Mouse (Mus musculus) cerebellum, postnatal 36 days (tissue): Measurements from ENCODE around the gene Haus5.

Experiments used
- DNase-seq, 2 experiments: peaks; one replicate each; pipeline ENCODE4 v3.0.0; 2021 to 2022; ENCODE audit warnings: mixed read lengths in 2 of 2

Haus5 gene

DNA sequence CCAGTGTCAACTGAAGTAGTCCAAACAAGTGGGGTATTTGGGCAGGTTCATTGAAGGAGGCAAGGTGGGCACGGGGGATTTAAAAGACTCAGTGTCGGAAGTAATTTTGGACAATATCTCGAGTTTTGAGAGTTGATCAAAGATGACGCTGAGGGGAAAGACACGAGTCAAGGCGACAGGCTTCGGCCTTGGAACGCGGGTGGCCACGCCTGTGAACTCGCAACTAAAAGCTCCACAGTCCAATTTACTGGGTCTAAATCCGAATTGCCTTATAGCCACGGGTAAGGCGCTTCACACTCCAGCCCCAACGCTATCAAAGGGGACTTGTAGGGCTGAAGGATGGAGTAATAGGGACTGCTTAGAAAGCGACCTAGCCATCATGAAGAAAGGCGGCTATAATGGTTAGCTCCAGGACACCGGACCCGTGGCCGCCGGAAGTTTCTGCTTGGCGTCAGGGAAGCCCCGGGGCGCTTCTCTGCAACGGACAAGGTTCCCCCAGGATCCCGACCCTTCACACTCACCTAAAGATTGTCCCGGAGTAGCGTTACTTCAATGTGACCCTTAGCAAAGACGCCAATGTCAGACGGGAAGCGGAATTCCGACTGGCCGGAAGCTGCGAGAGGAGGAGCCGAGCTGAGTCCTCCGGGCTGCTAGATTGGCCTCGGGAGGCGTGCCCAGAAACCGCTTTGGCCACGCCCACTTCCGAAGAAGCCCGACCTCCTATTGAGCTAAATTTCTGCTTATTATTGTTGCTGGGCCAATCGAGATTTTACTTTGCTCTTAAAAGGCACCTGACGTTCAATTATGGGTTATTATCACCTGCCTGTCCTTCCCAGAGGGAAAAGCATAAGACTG is 39.0 kb downstream of the Haus5 start, which contains the start of gene Cox6b1:
Gene Cox6b1 (minus strand): TSS at position 622 of the 855 bp plus-strand sequence.
- peak; percentile 81 to 86 for DNase-seq

DNA sequence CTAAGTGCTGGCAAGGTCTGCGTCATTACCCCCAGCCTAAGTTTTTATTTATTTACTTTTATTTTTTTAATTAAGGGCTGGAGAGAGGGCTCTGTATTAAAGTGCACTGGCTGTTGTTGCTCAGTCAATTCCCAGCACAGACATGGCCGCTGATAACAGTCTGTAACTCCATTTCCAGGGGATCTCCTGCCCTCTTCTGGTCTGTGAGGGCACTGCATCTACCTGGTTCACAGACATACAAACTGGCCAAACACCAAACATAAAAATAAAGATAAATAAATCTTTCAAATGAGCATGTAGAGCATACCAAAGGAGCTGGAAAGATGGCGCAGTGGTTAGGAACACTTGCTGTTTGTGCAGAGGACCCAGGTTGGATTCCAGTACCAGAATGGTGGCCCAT is 45.6 kb downstream of the Haus5 start:
- DNase-seq = peak; percentile 25 to 27

DNA sequence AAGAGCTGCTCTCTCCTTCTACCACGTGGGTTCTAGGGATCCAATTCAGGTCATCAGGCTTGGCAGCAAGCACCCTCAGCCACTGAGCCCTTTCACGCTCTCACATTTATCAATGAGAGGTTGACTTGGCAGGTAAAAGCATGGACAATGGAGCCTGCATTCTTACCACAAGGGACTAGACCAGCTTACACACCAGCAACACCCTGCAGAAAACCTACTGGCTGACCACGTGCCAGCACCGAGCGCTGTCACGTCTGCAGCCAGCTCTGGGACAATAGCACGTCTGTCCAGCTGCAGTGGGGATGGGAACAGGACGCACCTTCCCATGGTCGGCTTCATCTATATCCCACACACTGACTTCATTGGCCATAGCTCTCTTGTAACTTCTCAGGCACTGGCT is 46.1 kb downstream of the Haus5 start:
- no peak for DNase-seq

GRCm38 (mm10) chr7:30615049-30615760 is 49.6 kb downstream of the Haus5 start:
- no peak for DNase-seq

DNA sequence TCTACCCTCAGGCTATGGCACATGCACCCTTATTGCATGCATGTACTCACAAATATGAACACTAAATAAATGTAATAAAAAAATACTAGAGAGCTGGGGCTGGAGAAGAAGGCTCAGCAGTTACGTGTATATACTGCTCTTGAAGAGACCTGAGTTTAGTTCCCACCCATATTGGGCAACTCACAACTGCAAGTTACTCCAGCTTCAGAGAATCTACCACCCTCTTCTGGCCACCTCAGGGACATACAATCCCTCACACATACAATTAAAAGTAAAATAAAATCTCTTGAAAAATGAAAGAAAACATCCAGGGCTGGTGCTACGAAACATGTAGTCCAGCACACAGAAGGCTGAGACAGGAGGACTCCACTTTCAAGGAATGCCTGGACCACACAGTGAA is 50.3 kb downstream of the Haus5 start:
- no peak for DNase-seq

DNA sequence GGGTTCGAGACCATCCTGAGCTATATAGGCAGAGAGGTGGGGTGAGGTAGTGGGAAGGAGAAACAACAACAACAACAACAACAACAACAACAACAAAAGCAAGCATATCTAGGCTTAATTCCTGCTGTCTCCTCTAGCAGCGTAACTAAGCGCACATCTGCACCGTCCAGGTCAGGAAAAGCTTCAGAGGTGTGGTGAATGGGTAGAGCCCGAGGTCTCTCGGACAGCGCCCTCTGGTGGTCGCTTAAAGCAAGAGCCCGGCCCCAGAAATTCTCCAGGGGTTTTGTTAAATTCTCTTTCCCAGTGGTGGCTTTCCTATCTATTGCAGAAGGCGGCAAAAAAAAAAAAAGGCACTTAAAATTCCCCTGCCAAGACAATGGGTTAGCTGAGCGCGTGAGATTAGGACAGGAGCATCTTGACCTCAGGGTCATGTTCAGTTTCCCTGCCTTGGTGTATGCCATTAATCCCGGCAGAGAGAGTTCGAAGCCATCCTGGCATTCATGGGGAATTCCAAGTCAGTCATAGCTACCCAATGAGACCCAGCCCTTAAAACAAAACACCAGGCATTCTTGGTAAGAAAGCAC is 51.2 kb downstream of the Haus5 start:
- DNase-seq = peak; percentile 65 to 70

- no peak for DNase-seq
Observed at GRCm38 (mm10) chr7:30612654-30613402, 52.0 kb downstream of the Haus5 start, which contains the start of gene Upk1a. Gene Upk1a (minus strand): TSS chr7:30612847.

- DNase-seq = no peak
Observed at GRCm38 (mm10) chr7:30610043-30610442, 54.8 kb downstream of the Haus5 start.

DNA sequence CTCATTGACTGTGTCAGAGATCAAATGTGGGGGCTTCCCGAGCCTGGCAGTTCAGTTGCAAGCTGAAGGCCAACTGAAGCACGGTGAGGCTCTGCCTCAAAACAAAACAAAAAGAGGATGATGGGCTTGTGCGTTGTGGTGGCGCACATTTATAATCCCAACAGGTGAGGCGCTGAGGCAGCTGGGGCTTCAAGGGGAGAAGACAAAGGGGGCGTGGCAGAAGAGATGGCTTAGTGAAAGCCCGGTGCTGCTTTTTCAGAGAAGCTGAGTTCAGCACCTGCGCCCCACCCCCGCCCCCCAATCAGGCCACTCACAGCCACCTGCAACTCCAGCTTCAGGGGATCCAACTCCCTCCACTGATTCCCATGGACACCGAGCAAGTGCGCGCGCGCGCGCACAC is 56.3 kb downstream of the Haus5 start:
- DNase-seq = no peak

GRCm38 (mm10) chr7:30607706-30608309 is 57.0 kb downstream of the Haus5 start:
- peak; percentile 48 to 58 for DNase-seq

- no peak for DNase-seq
Observed at GRCm38 (mm10) chr7:30604944-30605343, 59.9 kb downstream of the Haus5 start.

- no peak for DNase-seq
Observed at GRCm38 (mm10) chr7:30604424-30604823, 60.4 kb downstream of the Haus5 start.
